Mouse (Mus musculus) brain, adult 2 months (tissue): ENCODE measurements around the gene Elk3.

Experiments used
- DNase-seq: peaks from one replicate; pipeline ENCODE4 v3.0.0; 2011; ENCODE audit warnings: low read depth, low spot score

Elk3 gene

GRCm38 (mm10) chr10:93331543-93331942, 20.6 kb upstream of the Elk3 start:
- no peak for DNase-seq

GRCm38 (mm10) chr10:93328321-93328720, 17.4 kb upstream of the Elk3 start:
- DNase-seq: no peak

GRCm38 (mm10) chr10:93327187-93327586, 16.3 kb upstream of the Elk3 start:
- DNase-seq: no peak

DNA sequence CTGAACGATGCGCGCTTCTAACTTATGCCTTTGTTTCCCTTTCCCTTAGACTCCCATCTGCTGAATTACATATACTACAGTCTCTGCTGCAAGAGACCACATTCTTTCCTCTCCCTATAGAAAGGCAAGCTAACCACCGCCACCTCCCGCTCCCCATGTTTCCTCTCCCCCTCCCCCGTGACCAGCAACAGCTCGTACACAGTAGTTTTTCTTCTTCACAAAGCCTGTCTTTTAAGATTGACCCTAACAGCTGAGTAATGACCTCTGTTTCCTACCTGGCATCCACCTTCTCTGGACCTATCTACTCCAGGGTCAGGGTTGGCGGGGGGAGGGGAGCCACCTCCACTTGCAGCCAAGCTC, 15.8 kb upstream of the Elk3 start:
- no peak for DNase-seq

DNA sequence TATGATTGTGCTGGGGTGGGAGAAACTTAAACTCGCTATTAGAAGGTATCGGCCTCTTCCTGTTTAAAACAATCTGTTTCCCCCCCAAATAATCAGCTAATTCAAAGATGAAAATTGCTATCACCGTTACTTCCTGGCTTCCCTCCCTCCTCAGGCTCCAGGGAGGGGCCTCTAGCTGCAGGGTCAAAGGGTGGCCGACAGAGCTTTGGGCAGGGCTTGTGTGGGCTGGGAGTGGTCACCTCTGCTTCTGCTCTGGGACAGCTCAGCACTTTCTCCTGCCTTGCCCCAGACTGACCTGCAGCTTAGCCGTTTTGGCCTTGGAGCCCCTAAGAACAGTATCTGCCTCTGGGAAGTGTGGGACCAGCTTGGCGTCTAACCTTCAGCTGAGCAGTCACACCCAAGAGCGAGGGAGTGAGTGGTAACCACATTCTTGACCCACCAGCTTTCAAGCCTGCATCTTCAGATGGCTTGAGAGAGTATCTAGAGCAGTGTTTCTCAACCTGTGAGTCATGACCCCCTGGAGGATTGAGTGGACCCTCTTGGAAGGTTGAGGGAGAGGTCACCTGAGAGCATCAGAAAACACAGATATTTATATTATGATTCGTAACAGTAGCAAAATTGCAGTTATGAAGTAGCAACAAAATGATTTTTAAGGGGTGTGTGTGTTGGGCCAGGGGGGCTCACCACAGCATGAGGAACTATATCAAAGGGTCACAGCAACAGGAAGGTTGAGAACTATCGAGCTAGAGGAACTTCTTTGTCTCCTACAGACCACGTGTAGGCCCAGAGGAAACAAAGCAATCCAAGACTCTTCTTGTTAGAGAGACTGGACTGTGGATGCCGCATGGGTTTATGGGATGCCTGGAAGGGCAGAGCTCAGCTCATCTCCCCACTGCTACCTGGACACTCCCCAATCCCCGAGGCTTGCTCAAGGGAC, 15.1 kb upstream of the Elk3 start:
- DNase-seq: no peak

GRCm38 (mm10) chr10:93325369-93325768, 14.4 kb upstream of the Elk3 start:
- no peak for DNase-seq

- DNase-seq: no peak
Measured at GRCm38 (mm10) chr10:93324438-93324837, 13.5 kb upstream of the Elk3 start.

DNA sequence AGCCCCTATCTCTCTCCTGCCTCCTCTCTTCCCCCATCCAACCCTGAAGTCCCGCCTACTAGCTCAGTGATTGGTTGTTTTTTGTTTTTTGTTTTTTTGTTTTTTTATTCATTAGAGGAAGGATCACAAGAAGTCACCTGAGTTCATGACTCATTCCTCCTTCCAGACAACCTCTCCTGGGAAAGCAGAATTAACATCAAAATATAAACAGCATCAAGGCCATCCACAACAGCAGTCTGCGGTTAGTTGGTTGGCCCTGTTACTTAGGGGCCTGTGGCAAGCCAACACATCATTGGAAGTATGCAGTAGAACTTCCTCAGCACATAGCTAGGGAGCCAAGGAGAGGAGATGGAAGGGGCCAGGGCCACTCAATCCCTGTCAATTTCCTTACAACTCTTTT, 12.7 kb upstream of the Elk3 start:
- DNase-seq: no peak

- peak; percentile 80 for DNase-seq
Measured at GRCm38 (mm10) chr10:93321763-93322162, 10.8 kb upstream of the Elk3 start.

DNA sequence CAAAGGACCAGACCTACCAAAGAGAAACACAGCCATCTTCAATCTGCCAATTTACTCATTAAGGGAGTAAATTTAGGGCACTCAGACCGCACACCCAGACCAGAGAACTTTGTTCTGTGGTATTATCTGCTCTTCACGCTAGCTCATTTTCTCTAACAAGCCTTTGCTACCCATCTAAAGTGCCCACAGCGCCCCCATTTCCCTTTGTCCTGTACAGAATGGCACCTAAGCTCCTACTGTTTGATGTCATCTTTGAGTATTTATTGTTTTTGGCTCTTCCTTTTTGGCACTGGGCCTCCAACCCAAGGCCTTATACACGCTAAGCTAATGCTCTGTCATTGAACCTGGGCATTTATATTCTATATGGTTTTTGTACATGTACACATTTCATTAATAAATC, 9.2 kb upstream of the Elk3 start:
- DNase-seq: no peak

- DNase-seq: no peak
Measured at GRCm38 (mm10) chr10:93319526-93320063, 8.7 kb upstream of the Elk3 start.

GRCm38 (mm10) chr10:93316909-93317308, 6.0 kb upstream of the Elk3 start:
- DNase-seq: no peak

- no peak for DNase-seq
Measured at GRCm38 (mm10) chr10:93311576-93311975, 641 bp upstream of the Elk3 start.

DNA sequence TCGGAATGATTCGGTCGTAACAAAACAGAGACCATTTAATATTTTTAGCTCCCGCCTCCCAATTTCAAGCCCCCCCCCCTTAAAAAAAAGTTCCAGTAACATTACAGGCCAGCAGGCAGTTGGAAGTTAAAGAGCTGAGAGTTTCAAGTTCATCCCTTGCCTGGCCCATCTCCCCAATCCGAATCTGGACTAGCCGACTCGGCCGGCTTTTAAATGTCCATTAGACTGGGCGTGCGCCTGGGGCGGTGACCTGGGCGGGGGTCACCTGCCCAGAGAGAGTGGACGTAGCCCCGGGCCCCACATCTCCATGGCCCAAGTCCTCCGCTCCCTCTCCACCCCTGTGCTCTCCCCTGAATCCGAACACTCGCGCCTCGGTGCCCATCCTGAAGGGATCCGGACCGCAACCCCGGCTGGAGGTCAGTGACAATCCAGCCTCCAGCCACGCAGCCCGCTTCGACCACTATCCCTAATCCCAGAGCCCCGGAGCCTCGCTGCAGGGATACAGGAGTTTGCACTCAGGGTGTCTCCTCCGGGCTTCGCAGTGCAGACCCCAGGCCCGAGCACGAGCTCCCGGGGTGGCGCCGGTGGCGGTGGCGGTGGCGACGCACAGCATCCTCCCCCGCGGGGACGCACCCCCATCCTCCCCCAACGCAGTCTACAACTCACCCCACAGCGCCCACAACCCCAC, 857 bp downstream of the Elk3 start:
- no peak for DNase-seq

DNA sequence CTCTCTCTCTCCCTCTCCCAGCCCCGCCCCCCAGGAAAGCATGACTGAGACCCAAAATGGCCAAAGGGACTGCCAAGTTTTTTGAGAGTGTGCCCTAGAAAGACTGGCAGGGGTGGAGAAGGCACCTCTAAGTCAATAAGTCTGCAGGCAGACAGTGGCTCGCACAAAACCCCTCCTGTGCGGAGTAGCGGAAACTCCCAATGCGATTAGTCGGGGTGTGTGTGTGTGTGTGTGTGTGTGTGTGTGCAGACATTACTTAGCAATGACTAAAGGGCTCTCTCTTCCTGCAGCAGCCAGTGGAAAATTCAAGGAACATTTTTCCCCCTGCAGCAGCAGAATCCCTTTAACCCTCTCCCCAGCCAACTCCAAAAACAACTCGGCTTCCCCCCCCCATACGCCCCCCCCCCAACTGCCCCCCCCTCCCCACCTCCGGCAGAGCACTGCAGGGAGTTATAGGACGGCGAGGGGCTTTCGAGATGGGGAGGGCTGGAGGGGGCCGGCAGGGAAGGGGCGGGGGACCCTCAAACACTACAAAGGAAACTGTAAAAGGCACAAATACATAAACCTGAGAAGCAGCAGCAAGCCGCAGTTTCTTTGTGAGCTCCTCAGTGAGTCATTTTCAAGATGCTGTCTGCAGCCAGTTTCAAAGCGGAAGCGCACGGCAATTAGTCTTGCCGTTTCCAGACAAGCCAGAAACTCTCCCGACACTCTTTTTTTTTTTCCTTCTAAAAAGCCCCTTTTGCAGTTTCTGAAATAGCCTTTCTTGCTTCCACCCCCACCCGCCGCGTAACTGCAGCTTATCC, 1.6 kb downstream of the Elk3 start:
- DNase-seq: peak; percentile 87

GRCm38 (mm10) chr10:93306367-93306766, 4.6 kb downstream of the Elk3 start:
- no peak for DNase-seq

DNA sequence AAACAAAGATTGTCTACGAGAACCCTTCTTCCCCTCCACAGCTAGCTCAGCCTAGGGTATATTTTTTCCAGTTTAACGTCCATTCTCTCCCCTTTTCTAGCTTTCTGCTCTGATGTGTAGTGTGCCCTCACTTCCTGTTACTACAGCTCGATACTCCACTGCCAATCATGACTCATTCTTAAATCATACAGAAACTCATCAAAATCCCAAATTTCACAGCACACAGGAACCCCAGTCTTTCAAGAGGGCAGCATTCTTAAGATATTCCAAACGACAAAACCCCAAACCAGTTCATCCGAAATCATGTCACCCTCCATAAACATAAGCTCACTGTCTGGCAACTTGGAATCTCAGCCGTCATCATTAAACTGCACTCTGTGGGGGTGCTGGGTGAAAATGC, 5.0 kb downstream of the Elk3 start:
- no peak for DNase-seq

- no peak for DNase-seq
Measured at GRCm38 (mm10) chr10:93303231-93303630, 7.7 kb downstream of the Elk3 start.

GRCm38 (mm10) chr10:93301831-93302230, 9.1 kb downstream of the Elk3 start:
- no peak for DNase-seq

DNA sequence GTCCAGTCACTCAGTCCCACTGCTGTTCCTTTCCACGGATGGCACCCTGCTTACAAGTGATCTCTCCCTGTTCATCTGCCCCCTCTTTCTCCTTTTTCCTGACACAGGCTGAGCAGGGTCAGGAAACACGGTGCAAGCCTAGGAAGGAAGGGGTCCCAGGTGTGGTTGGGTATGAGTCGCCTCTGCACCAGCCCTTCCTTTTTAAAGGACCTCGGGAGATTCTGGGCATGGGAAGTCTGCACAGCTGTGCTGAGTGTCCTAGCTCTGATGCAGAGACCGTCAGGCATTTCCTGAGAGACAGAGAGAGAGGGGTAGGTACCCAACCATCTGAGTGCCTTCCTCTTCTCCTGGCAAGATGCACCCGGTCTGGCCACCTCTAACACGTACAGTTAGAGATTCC, 12.7 kb downstream of the Elk3 start:
- DNase-seq: no peak

DNA sequence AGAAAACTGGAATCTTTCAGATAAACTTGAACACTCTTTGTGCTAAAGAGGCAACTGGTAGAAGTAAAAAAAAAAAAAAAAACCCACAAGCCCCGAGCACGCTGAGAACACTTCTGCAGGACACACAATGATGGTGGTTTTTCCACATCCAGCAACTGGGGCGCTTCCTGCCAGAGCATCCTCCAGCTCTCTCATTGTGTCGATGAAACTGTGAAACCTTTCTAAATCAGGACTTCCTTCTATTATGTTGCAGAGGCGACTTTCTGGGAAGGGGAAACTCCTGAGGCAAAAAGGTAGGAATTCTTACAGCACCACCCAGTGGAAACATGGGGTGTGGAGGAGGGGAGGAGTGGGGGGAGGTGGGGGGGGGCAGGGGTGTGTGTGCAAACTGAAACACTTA, 13.2 kb downstream of the Elk3 start:
- peak; percentile 43 for DNase-seq
